Mouse (Mus musculus) left cerebral cortex, postnatal 4 days (tissue): ENCODE results near the gene 3110082J24Rik. TPM values are rescaled to one million over a fixed set of nuclear protein-coding genes. Genes with fewer than 3 reads are reported as not detected.

Experiments
- DNase-seq: peaks from one replicate; pipeline ENCODE4 v3.0.0-alpha.2; 2022
- intact Hi-C: fragments of 180-260 bp; cut with DNase I; formaldehyde crosslinking; loops from one replicate; pipeline ENCODE4 v1.15.1; 2025
- total RNA-seq, 2 experiments: library from RNA; stranded (reverse); gene quantifications; 2 replicates each; pipeline ENCODE4 v1.2.3; 2021

3110082J24Rik gene
- 1 to 10 TPM; 1.6 to 2.6 TPM for total RNA-seq

DNA sequence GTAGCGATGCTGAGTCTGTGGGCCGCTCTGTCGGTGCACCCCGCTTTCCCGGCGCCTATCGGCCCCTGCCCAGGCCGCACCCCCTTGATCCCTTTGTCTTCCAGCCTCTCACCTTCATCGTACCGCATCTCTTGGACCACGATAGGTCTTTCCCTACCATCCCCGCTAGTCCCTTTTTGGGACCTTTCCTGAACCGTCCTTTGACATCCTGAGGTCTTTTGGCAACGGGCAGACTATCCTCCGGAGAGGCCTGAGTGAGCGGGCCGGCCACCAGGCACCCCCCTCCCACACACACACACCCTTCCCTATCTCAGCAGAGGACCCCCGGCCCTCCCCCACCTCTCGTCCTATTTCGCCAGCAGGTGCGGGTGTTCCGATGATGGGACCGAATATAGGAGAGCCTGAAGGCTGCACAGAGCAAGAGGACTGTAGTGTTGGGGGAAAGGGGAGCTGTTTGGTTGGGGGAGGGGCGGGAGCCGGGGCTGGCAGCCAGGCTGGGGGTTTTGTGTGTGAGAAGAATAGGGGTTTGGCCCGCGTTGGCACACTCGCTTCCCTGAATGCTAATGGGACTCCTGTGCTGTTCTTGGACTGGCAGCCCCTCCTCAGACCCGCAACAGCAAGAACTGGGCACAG lies at the start of gene 3110082J24Rik:
Gene 3110082J24Rik (minus strand): TSS at position 419 of the 633 bp plus-strand sequence.
- DNase-seq: peak; percentile 78
- intact Hi-C loops: loop anchor here (10.0 kb wide), 1 partner anchor 281 kb away; no protein-coding TSS in a partner anchor

DNA sequence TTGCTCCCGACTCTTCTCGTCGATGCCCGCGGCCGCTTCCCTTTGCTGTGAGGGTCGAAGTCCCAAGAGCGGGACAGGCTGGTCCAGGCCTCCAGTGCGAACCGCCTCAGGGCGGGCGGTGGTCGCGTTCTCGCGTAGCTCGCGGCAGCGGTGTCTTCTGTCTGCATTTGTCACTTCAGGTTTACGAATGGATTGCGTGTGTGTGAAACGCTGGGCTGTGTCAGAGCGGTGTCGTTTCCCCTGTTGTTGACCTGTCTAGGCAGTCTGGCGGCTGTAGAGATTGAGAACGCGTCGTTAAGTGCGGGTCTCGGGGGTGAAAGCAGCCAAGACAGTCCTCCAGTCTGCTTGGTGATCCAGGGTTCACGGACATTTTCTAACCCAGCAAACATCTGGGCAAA lies 49.5 kb upstream of the 3110082J24Rik start:
- intact Hi-C loops: no loop called here
- no peak for DNase-seq

DNA sequence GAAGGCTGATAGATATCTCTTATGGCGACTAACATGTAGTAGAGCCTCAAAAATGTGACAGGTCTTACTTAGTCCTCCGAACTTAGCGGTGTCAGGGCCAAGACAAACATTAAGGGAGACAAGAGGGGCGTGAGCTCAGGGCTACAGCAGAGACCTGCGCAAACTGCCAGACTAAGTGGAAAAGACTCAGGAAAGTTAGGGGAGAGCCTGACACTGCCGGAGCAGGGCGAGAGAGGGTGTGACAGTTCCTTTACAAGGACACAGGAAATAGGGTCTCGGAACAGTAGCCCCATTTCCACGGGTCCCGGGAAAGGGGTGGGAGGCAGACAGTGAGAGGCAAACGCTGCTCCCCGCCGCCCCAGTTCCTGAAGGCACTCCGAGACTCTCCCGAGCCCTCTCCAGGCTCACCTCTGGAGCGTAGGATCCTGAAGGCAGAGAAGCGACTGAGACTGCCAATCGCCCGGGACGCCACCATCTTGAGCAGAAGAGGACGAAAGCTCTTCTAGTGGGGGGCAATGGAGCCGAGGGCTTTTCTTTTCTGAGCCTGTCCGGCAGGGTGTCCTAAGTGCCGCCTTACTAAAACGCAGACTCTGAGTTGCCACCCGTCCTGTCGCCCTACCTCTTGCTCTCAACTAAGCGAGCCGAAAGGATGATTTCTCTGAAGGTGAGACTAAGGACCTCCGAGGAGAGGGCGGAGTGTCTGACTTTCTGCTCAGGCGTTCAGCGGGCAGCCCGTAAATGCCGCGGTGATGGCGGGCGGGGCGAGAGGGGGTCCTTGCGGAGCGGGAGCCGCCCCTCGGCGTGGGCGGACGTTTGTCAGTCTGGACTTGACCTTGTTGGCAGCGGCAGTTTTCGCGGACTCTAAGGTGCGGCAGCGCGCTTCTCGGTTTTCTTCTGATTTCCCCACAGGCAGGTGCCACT lies 48.8 kb upstream of the 3110082J24Rik start, which contains the start of the genes Hadha and Hadhb:
Gene Hadha (minus strand): TSS at position 689 of the 921 bp plus-strand sequence.
Gene Hadhb (plus strand): TSS at position 775 of the 921 bp plus-strand sequence.
- intact Hi-C loops: no loop called here
- peak; percentile 92 for DNase-seq

DNA sequence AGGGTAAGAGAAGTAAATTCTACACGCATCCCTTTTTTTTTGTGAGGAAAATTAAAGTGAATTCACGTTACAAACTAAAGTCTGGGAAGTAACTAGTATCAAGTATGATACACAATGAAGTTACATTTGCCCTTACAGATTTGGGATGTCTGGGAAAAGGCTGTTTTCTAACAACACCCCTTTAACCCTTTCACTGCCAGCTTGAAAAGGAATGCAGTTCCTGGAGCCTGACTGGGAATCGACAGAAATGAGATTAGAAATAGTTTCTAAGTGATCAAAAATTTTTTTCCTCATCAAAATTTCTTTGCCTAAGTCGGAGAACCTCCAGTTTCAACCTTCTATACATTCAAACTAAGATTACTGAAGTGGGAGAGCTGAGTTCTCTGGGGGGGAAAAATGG lies 48.1 kb upstream of the 3110082J24Rik start:
- intact Hi-C loops: no loop called here
- no peak for DNase-seq

DNA sequence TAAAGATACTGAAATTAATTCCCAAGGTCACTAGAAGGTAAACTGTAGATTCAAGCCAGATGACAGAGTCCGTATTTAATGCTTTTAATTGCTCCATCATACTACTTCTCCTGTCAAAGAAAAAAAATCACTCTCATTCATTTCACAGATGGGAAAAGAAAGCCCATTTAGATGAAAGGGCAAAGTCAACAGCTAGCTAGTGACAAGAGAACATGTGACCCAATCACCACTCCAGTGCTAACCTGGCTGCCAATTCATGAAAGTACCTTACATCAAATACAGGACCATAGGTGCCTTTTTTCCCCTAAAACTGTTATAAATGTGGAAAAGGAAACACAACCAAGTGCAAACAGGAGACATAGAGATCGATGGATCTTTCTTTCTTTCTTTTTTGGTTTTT lies 47.3 kb upstream of the 3110082J24Rik start:
- DNase-seq: no peak
- intact Hi-C loops: no loop called here

DNA sequence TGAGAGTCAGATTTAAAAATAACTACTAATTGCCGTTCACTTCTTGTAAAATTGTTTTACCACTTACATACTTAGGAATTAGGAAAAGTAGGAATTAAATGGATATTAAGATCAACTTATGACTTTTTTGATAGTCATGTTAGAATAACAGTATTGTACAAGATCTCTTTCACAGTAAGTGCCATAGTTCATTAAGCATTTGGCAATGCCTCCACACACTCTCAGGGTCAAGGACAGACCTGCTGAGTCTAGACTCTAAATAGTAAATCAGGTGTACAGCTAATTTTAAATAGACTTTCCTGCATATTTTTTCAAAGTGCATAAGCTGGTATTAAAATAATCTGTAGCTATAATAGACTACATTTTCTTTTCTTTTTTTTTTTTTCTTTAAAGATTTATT lies 46.5 kb upstream of the 3110082J24Rik start:
- DNase-seq: no peak

GRCm38 (mm10) chr5:30152007-30152406 lies 46.1 kb upstream of the 3110082J24Rik start:
- no peak for DNase-seq
- intact Hi-C loops: no loop called here

More for the DNA sequence above, 46.5 kb upstream of the 3110082J24Rik start:
- intact Hi-C loops: no loop called here

DNA sequence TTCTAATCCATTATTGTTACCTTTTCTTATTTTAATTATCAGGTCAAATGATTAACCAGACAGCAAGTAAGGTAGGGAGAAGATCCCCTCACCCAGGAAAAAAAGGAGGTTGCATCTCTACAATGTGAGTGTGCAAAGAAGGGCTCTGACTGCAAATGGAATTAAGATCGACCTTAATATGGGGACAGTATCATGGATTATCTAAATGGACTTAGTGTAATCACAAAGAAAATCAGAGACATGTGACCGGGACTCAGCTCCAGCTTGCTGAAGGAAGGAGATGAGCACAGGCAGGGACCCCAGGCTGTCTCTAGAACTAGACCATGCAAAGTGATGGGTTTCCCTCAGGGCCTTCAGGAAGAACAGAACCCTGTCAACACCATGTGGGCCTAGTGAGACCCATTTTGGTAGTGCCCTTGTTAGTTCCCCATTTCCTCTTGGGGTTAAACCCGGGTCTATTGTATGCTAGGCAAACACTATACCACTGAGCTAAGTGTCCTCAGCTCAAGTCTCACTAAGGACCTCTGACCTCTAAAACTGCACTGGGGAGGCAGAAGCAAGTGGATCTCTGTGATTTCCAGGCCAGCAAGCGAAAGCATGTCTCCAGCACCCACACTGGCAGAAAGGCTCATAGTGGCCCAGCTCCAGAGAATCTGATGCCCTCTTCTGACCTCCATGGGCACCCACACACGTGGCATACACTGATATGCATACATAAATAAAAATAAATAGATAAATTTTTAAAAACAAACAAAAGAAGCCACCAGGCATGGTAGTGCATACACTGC lies 42.4 kb upstream of the 3110082J24Rik start:
- intact Hi-C loops: no loop called here
- DNase-seq: no peak

DNA sequence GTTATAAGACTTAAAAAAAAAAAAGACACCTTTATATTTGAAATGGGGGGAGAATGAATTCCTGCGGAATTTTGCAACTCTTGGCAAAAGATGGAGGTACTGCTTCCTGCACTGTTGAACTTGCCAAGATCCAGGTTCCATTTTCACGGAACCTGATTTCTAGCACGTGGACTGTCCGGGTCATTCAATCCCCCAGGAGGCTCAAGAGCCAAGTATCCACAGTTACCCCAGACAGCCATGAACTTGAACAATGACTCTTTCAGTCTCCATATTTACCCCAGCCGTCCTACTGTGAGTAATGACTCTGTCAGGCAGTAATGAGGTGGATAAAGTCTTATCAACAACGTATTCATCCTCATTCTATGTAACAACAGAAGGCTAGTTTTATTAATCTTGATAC lies 40.6 kb upstream of the 3110082J24Rik start:
- intact Hi-C loops: no loop called here
- no peak for DNase-seq

- no peak for DNase-seq
- intact Hi-C loops: no loop called here
Observed at GRCm38 (mm10) chr5:30138193-30138592, 32.3 kb upstream of the 3110082J24Rik start.

DNA sequence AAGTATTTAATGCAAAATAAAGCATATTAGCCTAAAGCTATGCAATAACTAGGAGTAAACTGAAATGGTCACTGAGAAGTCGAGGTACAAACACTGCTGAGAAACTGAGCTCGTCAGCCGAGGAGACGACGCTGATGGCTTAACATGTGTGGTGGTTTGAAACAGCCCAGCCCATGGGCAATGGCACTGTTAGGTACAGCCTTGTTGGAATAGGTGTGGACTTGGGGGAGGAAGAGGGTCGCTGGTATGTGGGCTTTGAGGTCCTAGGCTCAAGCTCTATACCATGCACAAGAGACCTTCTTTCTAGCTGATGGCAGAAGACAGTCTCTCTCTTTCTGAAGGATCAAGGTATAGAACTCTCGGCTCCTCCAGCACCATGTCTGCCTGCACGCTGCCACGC lies 31.4 kb upstream of the 3110082J24Rik start:
- no peak for DNase-seq
- intact Hi-C loops: no loop called here

GRCm38 (mm10) chr5:30135711-30136231 lies 29.9 kb upstream of the 3110082J24Rik start:
- intact Hi-C loops: no loop called here
- DNase-seq: no peak

DNA sequence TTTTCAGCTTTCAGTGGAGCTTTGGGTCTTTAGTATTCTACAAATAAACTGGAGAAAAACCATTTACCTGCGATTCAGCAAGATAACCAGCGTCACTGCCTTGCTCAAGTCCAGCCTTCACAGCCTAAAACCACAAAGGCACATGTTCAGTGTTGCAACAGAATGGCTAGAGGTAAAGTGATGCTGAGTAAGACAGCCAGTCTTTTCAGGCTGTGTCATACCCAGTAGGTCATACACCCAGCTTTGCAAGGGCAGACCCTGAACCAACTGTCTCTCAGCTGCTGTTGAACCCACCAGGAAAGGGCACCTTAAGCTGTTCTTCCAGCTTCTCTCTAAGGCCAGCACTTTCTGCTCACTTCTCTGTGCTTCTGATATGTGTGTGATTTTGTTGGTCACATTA lies 26.3 kb upstream of the 3110082J24Rik start:
- intact Hi-C loops: no loop called here
- DNase-seq: no peak

DNA sequence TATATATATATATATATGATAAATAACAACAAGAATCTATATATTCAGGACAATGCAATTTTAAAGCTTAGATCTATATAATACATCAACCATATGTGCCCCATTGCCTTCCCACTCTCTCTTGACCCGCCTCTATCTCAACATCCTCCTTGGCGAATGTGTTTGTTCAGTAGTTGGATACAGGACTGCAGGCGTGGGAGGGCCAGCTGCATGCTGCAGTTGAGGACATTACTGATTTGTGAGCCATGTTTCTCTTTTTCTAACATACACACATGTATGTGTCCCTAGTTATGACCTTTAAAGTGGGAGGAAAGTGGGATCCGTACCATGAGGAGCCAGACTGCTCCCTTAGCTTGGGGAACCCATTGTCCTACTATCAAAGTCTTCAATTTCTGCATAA lies 25.4 kb upstream of the 3110082J24Rik start:
- intact Hi-C loops: no loop called here
- no peak for DNase-seq

DNA sequence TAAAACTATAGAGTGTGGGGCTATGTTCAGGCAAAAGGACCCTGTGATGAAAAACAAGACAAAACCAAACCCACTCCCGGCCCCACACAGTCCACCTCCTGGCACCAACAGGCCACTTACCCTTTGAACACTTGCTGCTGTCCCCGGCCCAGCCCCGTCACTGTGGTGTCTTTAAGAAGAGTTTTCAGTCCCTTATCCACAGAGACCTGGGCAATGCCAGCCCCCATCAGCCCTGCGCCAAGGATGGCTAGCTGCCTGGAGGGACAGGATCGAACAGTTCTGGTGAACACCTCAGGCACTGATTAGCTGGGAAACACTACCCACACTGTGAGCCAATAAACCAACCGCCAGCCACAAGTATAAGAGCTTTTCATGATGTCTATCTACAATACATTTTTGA lies 22.8 kb upstream of the 3110082J24Rik start:
- intact Hi-C loops: no loop called here
- DNase-seq: no peak

DNA sequence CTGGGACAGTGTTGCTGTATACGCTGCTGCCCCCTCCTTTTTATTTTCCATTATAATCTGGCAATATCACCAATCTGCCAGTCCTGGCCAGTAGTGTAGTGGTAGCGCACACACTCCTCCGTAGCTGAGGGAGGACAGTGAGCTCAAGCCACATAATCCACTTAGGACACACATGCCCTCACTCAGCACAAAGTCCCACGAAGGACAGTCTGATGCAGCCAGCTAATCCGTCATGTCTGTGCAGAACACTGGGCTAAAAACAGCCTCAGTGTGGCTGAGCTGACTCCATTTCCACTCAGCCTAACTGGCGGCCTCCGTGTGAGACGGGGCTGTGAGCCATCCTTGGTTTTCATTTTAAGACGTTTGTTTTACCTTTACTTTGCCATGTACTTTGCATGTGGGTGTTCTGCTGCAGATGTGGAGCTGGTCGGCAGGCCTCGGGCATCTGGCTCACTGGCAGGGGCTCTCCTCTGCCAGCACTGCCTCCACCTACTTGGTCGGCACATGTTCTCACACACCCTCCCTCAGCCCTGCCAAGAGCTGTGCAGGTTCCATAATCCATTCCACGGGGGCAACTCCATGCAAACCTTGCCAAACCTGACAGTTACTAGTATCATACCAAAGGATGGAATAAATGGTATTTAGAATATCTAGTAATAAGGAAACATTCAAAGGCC lies 22.2 kb upstream of the 3110082J24Rik start:
- DNase-seq: no peak

DNA sequence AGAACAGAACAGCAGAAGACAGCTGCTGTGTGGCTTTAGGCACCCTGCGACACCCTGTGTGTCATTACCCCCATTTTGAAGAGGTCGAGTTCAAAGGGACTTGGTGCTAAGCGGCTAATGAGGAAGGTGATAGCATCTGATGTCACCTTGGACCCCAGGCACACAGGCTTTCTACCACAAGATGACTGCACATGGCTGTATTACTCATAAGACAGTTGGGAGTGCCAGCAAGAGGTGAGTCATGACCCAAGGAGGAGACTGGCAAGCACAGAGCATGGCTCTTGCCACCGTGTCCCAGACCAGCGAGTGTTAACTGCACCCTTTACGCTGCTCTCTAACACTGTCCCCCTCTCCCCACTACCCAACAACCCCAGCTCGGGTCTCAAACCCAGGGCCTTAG lies 20.9 kb upstream of the 3110082J24Rik start:
- no peak for DNase-seq
- intact Hi-C loops: no loop called here

More for the DNA sequence above, 22.2 kb upstream of the 3110082J24Rik start:
- intact Hi-C loops: no loop called here

- no peak for DNase-seq
- intact Hi-C loops: no loop called here
Observed at GRCm38 (mm10) chr5:30125587-30125986, 19.7 kb upstream of the 3110082J24Rik start.

GRCm38 (mm10) chr5:30122481-30122880 lies 16.6 kb upstream of the 3110082J24Rik start:
- intact Hi-C loops: no loop called here
- DNase-seq: no peak

GRCm38 (mm10) chr5:30120106-30120505 lies 14.2 kb upstream of the 3110082J24Rik start:
- no peak for DNase-seq
- intact Hi-C loops: no loop called here
